Mouse (Mus musculus): ENCODE data around the gene Zfp128.
"Not testable (repeated sequence)": the region's sequence is repeated elsewhere in the genome, so short reads cannot be mapped to it uniquely, and the experiment has no call there.

Gene Zfp128

GRCm38 (mm10) chr7:12880911-12881660, at the start of gene Zfp128:
Zfp128 (plus strand) TSS chr7:12881177.
- DNase-seq (ENCODE audit: low spot score in 2 of 2), result peak; percentile 95

GRCm38 (mm10) chr7:12834162-12835120, 46.5 kb upstream of the Zfp128 start, which contains the start of gene Zfp110:
Zfp110 (plus strand) TSS chr7:12834761.
- DNase-seq (ENCODE audit: low spot score in 2 of 2), result peak; percentile 87 to 92

GRCm38 (mm10) chr7:12835193-12835671, 45.7 kb upstream of the Zfp128 start:
- no peak for DNase-seq (ENCODE audit: low spot score in 2 of 2)

- DNase-seq (ENCODE audit: low spot score in 2 of 2), result no peak
Observed at GRCm38 (mm10) chr7:12835779-12836178, 45.2 kb upstream of the Zfp128 start.

- DNase-seq (ENCODE audit: low spot score in 2 of 2), result no peak
Observed at GRCm38 (mm10) chr7:12874301-12874700, 6.7 kb upstream of the Zfp128 start.

GRCm38 (mm10) chr7:12880036-12880435, 941 bp upstream of the Zfp128 start:
- DNase-seq (ENCODE audit: low spot score in 2 of 2), result no peak

- DNase-seq (ENCODE audit: low spot score in 2 of 2), result not testable (repeated sequence)
Observed at GRCm38 (mm10) chr7:12880497-12880896, 480 bp upstream of the Zfp128 start.

GRCm38 (mm10) chr7:12886563-12887266, 5.7 kb downstream of the Zfp128 start:
- no peak for DNase-seq (ENCODE audit: low spot score in 2 of 2)

- DNase-seq (ENCODE audit: low spot score in 2 of 2), result no peak
Observed at GRCm38 (mm10) chr7:12887585-12887984, 6.6 kb downstream of the Zfp128 start.

GRCm38 (mm10) chr7:12890928-12891327, 10.0 kb downstream of the Zfp128 start:
- DNase-seq (ENCODE audit: low spot score in 2 of 2), result no peak

- DNase-seq (ENCODE audit: low spot score in 2 of 2), result no peak
Observed at GRCm38 (mm10) chr7:12891334-12891733, 10.4 kb downstream of the Zfp128 start.

- peak; percentile 94 to 95 for DNase-seq (ENCODE audit: low spot score in 2 of 2)
Observed at GRCm38 (mm10) chr7:12897655-12898410, 16.9 kb downstream of the Zfp128 start, which contains the start of gene Zscan22. Zscan22 (plus strand) TSS chr7:12897815.

GRCm38 (mm10) chr7:12901517-12901916, 20.5 kb downstream of the Zfp128 start:
- no peak for DNase-seq (ENCODE audit: low spot score in 2 of 2)

- DNase-seq (ENCODE audit: low spot score in 2 of 2), result no peak
Observed at GRCm38 (mm10) chr7:12903623-12904022, 22.6 kb downstream of the Zfp128 start.

- no peak for DNase-seq (ENCODE audit: low spot score in 2 of 2)
Observed at GRCm38 (mm10) chr7:12905146-12905545, 24.2 kb downstream of the Zfp128 start.

- peak; percentile 50 to 83 for DNase-seq (ENCODE audit: low spot score in 2 of 2)
Observed at GRCm38 (mm10) chr7:12909498-12909962, 28.6 kb downstream of the Zfp128 start.

GRCm38 (mm10) chr7:12910181-12910668, 29.2 kb downstream of the Zfp128 start:
- DNase-seq (ENCODE audit: low spot score in 2 of 2), result peak; percentile 55 to 59

GRCm38 (mm10) chr7:12913556-12913955, 32.6 kb downstream of the Zfp128 start:
- no peak for DNase-seq (ENCODE audit: low spot score in 2 of 2)

GRCm38 (mm10) chr7:12920495-12920894, 39.5 kb downstream of the Zfp128 start:
- not testable (repeated sequence) for DNase-seq (ENCODE audit: low spot score in 2 of 2)

- no peak for DNase-seq (ENCODE audit: low spot score in 2 of 2)
Observed at GRCm38 (mm10) chr7:12921318-12921704, 40.3 kb downstream of the Zfp128 start.

Data from heart, adult 9 months (tissue).